Mouse (Mus musculus): ENCODE data around the gene Rpl12. TPM values are rescaled to one million over a fixed set of nuclear protein-coding genes. Genes with fewer than 3 reads are reported as not detected.

Rpl12 gene
- total RNA-seq, 1 experiment: 2,117 TPM

DNA sequence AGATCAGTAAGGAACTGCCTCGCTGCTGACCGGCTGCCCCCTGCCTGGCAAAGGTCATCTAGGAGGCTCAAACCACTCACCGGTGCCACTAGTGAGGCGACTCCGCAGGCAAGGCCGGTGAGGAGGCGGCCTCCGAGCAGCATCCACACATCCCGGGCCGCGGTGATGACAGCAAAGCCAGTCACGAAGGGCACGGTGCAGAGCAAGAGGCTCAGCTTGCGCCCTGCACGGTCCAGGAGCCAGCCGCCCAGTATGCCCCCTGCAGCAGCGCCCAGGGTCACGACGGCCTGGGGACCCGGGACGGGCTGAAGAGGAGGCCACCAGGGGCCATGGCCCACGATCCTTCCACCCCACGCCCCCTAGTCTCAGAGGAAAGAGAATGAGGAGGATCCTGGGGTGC lies 19.9 kb downstream of the Rpl12 start:
- TF ChIP-seq HCFC1 (IDR thresholded peaks at IDR 0.05; ENCODE audit: borderline replicate concordance, insufficient read depth, low read length): no peak
- no peak for TF ChIP-seq ZC3H11A (IDR thresholded peaks at IDR 0.05; ENCODE audit: borderline replicate concordance, low read depth, low read length)
- TF ChIP-seq CHD2 (IDR thresholded peaks at IDR 0.05; ENCODE audit: low read depth, low read length): no peak
- no peak for TF ChIP-seq MAFK (IDR thresholded peaks at IDR 0.05; ENCODE audit: insufficient read depth, low read depth, low read length)
- no peak for TF ChIP-seq ZNF384 (IDR thresholded peaks at IDR 0.05; ENCODE audit: low read depth, low read length)
- no peaks in the 10 kb centered on the region for H3K9me3 ChIP-seq (ENCODE audit: control insufficient read depth, insufficient read depth, low read depth, low read length)
- H3K9ac ChIP-seq (ENCODE audit: insufficient read depth, low read depth, low read length, poor library complexity, severe bottlenecking): peak overlapping the region; percentile 79
- H3K27ac ChIP-seq (ENCODE audit: insufficient read depth, low read depth, low read length, poor library complexity, severe bottlenecking): no peak overlapping the region
- DNase-seq (ENCODE audit: low read depth, low spot score): no peak
- peaks cover 6 to 25% of the 10 kb centered on the region in 2 experiments for H3K4me1 ChIP-seq (ENCODE audit: control insufficient read depth in 2 of 2, insufficient read depth in 2 of 2, low read length in 2 of 2, poor library complexity in 1 of 2)
- H3K4me3 ChIP-seq (ENCODE audit: insufficient read depth in 1 of 2, low read depth in 1 of 2, low read length in 2 of 2, poor library complexity in 1 of 2, severe bottlenecking in 1 of 2): peak overlapping the region; percentile 84 to 91
- H3K36me3 ChIP-seq (ENCODE audit: control insufficient read depth, insufficient read depth, low read length, poor library complexity, severe bottlenecking): peaks cover 4% of the 10 kb centered on the region; the same call in 1 of the 2 replicates
- in situ Hi-C loops (cut with MboI; ENCODE audit: low sequenced_read_pairs in 2 of 2, unreplicated experiment in 2 of 2): no loop called here

DNA sequence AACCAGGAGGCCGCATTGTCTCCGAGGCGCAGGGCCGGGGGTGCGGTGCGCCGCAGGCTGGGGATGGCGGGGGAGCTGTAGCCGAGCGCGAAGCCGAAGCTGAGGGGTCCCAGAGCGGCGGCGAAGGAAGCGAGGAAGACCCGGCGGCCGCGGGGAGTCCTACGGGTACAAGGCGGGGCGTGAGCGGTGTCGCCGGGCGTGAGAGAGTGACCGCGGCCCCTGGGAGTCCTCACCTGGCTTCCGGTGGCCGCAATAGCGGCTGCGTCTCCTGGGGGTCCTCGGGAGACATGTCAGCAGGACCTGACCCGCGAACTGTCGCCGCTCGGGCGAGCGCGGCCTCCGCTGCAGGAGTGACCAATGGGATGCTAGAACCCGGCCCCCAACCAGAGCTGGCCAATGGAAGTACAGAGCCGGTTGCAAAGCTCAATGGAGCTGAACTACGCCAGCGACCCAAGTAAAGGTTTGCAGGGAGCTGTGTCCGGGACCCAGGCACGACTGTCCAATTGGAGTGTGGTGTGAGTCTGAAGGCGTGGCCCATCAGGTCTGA lies 20.4 kb downstream of the Rpl12 start, which contains the start of gene Slc2a8:
Gene Slc2a8 (minus strand): TSS at position 359 of the 547 bp plus-strand sequence.
- Histone ChIP-seq H3K4me3 (ENCODE audit: insufficient read depth in 1 of 2, low read depth in 1 of 2, low read length in 2 of 2, poor library complexity in 1 of 2, severe bottlenecking in 1 of 2) (peak within 1 kb of the TSS; percentile 84 to 91), H3K9ac (ENCODE audit: insufficient read depth, low read depth, low read length, poor library complexity, severe bottlenecking) (peak within 1 kb of the TSS; percentile 79), H3K4me1 (ENCODE audit: control insufficient read depth in 2 of 2, insufficient read depth in 2 of 2, low read length in 2 of 2, poor library complexity in 1 of 2) (peaks cover 6 to 28% of the 10 kb centered on the region in 2 experiments), H3K36me3 (ENCODE audit: control insufficient read depth, insufficient read depth, low read length, poor library complexity, severe bottlenecking) (peaks cover 2% of the 10 kb centered on the region; the same call in 1 of the 2 replicates), H3K9me3 (ENCODE audit: control insufficient read depth, insufficient read depth, low read depth, low read length) (no peaks in the 10 kb centered on the region), H3K27ac (ENCODE audit: insufficient read depth, low read depth, low read length, poor library complexity, severe bottlenecking) (peak within 1 kb of the TSS; percentile 42; the same call in 1 of the 2 replicates)
- DNase-seq (ENCODE audit: low read depth, low spot score): peak; percentile 92
- in situ Hi-C loops (cut with MboI; ENCODE audit: low sequenced_read_pairs in 2 of 2, unreplicated experiment in 2 of 2): no loop called here
- no peak for TF ChIP-seq ZC3H11A (IDR thresholded peaks at IDR 0.05; ENCODE audit: borderline replicate concordance, low read depth, low read length)
- no peak for TF ChIP-seq CHD2 (IDR thresholded peaks at IDR 0.05; ENCODE audit: low read depth, low read length)
- TF ChIP-seq MAFK (IDR thresholded peaks at IDR 0.05; ENCODE audit: insufficient read depth, low read depth, low read length): no peak
- TF ChIP-seq ZNF384 (IDR thresholded peaks at IDR 0.05; ENCODE audit: low read depth, low read length): no peak
- no peak for TF ChIP-seq HCFC1 (IDR thresholded peaks at IDR 0.05; ENCODE audit: borderline replicate concordance, insufficient read depth, low read length)

DNA sequence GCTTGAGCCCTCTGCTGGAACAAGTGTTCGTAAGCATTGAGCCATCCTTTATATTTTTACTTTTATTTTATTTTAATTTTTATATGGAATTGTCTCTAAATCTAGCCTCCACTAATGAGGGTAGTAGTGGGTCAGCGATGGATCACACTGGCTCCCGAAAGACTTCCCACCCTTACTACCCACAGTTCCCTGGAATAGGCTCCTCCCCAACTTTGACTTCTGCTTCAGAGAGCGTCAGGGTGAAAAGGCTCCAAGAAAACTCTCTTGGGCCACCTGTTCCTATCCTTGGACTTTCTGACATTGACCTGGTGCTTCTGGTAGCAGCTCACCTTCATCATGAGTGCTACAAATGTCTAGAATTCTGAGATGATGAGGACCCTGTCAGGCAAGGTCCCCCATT lies 21.3 kb downstream of the Rpl12 start:
- Histone ChIP-seq H3K9ac (ENCODE audit: insufficient read depth, low read depth, low read length, poor library complexity, severe bottlenecking) (peak overlapping the region; percentile 44; the same call in 1 of the 2 replicates), H3K27ac (ENCODE audit: insufficient read depth, low read depth, low read length, poor library complexity, severe bottlenecking) (peak overlapping the region; percentile 42; the same call in 1 of the 2 replicates), H3K9me3 (ENCODE audit: control insufficient read depth, insufficient read depth, low read depth, low read length) (no peaks in the 10 kb centered on the region), H3K4me3 (ENCODE audit: insufficient read depth in 1 of 2, low read depth in 1 of 2, low read length in 2 of 2, poor library complexity in 1 of 2, severe bottlenecking in 1 of 2) (peak overlapping the region; percentile 26 to 91), H3K36me3 (ENCODE audit: control insufficient read depth, insufficient read depth, low read length, poor library complexity, severe bottlenecking) (peaks cover 2% of the 10 kb centered on the region; the same call in 1 of the 2 replicates), H3K4me1 (ENCODE audit: control insufficient read depth in 2 of 2, insufficient read depth in 2 of 2, low read length in 2 of 2, poor library complexity in 1 of 2) (peaks cover 6 to 29% of the 10 kb centered on the region in 2 experiments)
- TF ChIP-seq ZNF384 (IDR thresholded peaks at IDR 0.05; ENCODE audit: low read depth, low read length) (no peak), MAFK (IDR thresholded peaks at IDR 0.05; ENCODE audit: insufficient read depth, low read depth, low read length) (no peak), CHD2 (IDR thresholded peaks at IDR 0.05; ENCODE audit: low read depth, low read length) (no peak), ZC3H11A (IDR thresholded peaks at IDR 0.05; ENCODE audit: borderline replicate concordance, low read depth, low read length) (no peak), HCFC1 (IDR thresholded peaks at IDR 0.05; ENCODE audit: borderline replicate concordance, insufficient read depth, low read length) (no peak)
- in situ Hi-C loops (cut with MboI; ENCODE audit: low sequenced_read_pairs in 2 of 2, unreplicated experiment in 2 of 2): no loop called here
- no peak for DNase-seq (ENCODE audit: low read depth, low spot score)

DNA sequence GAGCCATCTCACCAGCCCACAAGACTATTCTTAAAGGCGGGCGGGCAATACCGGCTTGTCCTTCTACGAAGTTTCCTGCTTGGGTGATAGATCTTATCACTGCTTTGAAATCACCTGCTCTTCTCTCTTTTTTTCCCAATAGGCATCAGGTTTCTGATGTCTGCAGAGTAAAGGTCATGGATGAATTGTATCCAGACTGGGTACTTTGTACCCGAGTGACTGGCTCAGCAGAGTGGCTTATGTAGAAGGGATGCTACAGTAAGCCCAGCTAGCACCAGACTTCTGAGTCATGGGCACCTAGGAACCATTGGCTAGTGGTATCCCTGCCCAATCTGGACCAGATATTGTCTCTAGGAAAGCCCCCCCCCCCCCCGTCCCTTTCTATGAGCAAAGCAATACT lies 22.3 kb downstream of the Rpl12 start:
- Histone ChIP-seq H3K36me3 (ENCODE audit: control insufficient read depth, insufficient read depth, low read length, poor library complexity, severe bottlenecking) (no peaks in the 10 kb centered on the region; the same call in 1 of the 2 replicates), H3K27ac (ENCODE audit: insufficient read depth, low read depth, low read length, poor library complexity, severe bottlenecking) (no peak overlapping the region), H3K4me3 (ENCODE audit: insufficient read depth in 1 of 2, low read depth in 1 of 2, low read length in 2 of 2, poor library complexity in 1 of 2, severe bottlenecking in 1 of 2) (peak overlapping the region in 1 of 2 experiments; percentile 91; a peak in 1 of 4 replicates)

More for the DNA sequence above, 22.3 kb downstream of the Rpl12 start:
- TF ChIP-seq CHD2 (IDR thresholded peaks at IDR 0.05; ENCODE audit: low read depth, low read length) (no peak), ZNF384 (IDR thresholded peaks at IDR 0.05; ENCODE audit: low read depth, low read length) (no peak), HCFC1 (IDR thresholded peaks at IDR 0.05; ENCODE audit: borderline replicate concordance, insufficient read depth, low read length) (no peak)
- in situ Hi-C loops (cut with MboI; ENCODE audit: low sequenced_read_pairs in 2 of 2, unreplicated experiment in 2 of 2): no loop called here
- no peak overlapping the region; the same call in 1 of the 2 replicates for H3K9ac ChIP-seq (ENCODE audit: insufficient read depth, low read depth, low read length, poor library complexity, severe bottlenecking)
- H3K4me1 ChIP-seq (ENCODE audit: control insufficient read depth in 2 of 2, insufficient read depth in 2 of 2, low read length in 2 of 2, poor library complexity in 1 of 2): peaks cover 6 to 29% of the 10 kb centered on the region in 2 experiments
- H3K9me3 ChIP-seq (ENCODE audit: control insufficient read depth, insufficient read depth, low read depth, low read length): no peaks in the 10 kb centered on the region
- no peak for DNase-seq (ENCODE audit: low read depth, low spot score)
